Mouse (Mus musculus) fat pad, adult 2 months (tissue): ENCODE results near the gene Spire2.

Experiments
- DNase-seq: peaks from one replicate; pipeline ENCODE4 v3.0.0-alpha.2; 2011; ENCODE audit warnings: low read depth, low spot score; ENCODE audit errors: extremely low read depth

The Spire2 gene

DNA sequence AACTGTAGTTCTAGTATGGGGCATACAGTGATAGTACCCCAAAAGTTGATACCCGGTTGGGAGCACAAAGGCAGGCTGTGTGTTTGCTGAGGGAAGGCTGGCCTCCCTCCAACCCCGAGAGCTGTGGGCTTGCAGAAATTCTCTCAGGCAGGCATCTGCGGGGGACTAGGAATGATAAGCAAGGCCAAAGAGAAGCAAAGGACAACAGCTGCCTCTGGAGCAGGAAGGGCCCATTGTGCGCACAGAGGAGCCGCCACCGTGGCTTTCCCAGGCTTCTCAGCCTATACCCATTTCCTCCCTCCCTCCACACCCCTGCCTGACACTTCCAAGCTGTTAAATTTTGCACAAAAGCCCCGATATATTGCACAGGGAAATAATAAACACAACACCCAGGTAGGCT lies 1.4 kb downstream of the Spire2 start:
- no peak for DNase-seq

DNA sequence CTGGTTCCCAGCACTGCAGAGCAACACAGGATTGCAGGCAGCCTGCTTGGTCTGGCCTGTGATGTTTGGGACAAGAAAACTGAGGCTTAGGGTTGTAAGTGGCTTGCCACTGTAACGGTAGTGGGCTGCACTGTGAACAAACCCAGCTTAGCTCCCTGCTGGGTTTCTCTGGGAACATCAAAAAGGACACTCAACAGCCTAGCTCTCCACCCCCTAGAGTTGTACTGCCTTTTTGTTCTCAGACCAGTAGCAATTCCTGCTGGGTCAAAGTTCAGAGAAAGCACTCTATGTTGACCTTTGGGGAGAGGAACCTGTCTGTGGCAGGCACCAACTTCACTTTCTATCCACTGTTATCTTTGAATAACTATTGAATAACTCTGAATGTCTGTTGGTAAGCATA lies 2.0 kb downstream of the Spire2 start:
- no peak for DNase-seq

DNA sequence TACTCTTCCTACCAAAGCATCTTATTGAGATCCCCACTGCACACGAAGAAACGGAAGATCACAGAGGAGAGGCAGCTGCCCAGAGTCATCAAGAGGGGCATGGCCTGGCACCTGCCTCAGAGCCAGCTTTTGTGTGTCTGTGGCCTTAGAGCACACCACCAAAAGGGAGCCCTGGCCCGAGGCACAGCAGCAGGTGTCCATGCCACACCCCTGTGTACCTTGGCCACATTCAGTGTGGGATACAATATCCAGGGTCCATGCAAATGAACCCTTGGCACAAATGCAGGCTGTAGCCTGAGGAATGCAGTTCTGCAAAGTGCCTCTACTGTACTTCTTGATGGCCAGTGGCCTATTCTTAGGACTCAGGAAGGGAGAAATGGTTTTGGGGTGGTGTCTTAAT lies 5.0 kb downstream of the Spire2 start:
- DNase-seq, result no peak

DNA sequence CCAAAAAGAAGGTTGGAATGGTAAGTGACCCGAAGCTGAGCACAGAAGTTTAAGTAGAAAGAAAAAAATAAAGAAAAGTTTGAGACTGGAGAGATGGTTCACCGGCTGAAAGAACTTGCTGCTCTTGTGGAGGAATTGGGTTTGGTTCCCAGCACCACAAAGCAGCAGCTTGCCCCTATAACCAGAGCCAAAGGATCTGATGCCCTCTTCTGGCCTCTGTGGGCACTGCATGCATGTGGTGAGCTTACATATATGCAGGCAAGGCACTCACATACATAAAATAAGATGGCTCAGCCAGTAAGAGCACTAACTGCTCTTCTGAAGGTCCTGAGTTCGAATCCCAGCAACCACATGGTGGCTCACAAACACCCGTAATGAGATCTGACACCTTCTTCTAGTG lies 7.6 kb downstream of the Spire2 start:
- no peak for DNase-seq

DNA sequence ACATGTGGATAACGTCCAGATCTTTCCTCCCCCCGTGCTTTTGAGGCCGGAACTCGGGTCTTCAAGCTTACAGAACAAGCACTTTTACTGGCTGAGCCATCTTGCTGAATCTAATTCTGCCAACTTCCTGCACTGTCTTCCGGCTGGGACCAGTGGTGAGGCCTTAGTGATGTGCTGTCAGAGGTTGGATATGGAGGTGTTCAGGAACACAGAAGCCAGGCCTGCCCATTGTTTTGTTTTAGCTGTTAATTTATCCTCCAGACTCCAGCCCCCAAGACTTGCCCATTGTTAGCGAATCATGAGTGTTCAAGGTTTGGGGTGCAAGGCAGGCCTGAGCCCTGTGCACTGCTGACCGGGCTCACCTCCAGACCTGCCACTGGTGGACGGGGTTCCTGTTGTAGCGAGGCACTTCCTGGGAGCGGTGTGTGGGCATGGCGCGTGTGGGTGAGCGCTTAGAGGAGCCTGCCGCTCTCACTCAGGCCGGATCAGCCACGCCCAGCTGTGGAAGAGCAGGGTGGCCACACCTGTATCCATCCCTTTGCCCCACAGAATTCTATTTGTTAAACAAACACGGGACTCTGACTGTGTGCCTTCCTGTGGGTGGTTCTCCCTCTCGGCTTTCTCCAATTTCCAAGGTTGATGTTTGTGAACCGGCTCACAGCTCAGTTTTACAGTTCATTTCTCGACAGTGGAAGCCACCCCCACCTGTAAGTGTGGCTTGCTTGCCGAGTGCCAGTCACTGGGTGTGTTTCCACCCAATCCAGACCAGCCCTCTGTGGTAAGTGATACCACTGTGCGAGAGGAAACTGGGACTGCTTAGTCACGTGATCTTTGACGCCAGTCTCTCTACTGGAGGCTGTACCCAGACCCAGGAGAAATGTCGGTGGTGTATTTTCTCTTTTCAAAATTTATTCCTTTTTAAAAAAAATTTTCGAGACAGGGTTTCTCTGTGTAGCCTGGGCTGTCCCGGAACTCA lies 8.8 kb downstream of the Spire2 start:
- DNase-seq, result no peak

DNA sequence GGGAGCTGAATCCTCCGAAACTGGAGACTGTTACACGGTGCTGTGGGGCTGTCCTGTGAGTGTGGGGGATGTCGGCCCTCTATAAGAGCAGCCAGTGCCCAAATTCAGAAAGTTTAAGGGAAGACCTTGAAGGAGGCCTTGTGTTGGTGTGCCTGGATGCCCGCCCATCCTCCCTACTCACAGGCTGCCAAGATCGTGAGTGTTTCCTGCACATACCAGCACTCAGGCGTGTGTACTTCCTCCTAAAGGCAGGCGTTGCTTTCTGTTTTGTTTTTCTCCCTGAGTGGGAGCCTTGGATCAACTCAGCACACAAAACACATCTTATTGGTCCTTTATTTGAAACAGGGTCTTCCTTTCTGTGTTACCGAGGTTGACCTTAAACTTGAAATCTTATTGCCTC lies 9.7 kb downstream of the Spire2 start:
- DNase-seq, result no peak

DNA sequence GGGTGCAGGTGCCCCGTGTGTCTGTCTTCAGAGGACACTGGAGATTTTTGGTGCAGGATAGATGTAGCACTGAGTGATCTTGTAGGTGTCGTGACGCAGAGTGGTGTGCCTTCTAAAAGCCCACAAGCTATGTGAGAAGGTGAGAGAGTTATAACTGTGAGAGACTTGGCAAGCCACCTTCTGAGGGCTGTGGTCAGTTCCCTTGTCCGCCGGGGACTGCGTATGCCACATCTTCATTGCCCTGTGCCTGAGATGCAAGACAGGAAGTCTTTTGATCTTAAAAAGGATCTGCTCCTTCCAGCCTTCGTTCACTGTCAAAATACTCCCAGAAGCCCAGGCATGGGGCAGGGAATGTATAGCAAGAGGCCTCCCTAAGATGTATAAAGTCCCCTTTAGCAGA lies 10.4 kb downstream of the Spire2 start:
- DNase-seq, result no peak

DNA sequence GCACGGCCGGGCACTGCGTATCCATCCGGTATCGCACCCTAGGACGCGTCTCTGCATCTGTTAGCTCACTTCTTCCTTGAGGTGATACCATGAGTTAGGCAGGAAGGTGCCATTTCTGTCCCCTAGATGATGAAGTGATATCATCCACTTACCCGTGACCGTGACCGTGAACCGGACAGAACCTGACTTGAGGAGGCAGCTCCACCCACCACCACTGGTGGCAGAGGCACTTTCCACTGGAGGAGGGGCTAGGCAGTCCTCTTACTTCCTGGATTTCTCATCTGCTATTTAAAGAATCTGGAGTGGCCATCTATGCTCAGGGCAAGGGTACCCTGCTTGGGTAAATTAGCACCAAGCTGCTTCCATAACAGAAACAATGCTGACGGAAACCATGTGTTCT lies 10.9 kb downstream of the Spire2 start:
- DNase-seq, result no peak

DNA sequence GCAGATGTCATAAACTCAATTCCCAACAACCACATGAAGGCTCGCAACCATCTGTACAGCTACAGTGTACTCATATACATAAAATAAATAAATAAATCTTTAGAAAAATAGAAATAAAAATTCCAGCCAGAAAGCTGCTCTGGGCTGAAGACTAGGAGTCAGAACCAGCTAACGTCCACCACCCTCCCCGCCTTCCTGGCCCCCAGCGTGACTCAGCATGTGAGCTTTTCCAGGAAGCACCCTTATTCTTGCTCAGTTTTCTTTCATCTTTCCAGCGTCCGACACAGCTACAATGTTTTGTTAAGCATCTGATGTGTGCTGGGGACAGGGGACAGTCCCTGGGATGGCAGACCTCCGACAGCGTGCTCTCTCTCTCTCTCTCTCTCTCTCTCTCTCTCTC lies 12.6 kb downstream of the Spire2 start:
- DNase-seq, result no peak

DNA sequence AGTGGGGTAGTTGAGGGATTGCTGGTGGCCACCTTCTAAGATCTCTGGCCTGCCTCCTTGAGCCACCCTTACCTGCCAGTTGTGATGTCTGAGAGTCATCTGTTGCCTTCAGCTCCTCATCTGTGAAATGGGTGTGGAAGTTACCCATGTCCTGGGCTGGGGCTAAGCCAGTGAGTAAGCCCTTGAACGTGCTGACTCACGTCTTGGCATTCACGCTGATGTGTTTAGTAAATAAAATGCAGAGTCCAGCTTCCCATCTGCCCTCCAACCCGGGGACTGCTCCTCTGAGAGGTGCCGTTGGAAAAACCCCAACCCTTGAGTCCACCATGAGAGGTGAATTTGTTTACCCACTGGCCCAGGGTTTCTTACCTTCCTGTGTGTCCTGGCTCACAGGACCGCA lies 13.3 kb downstream of the Spire2 start:
- no peak for DNase-seq

DNA sequence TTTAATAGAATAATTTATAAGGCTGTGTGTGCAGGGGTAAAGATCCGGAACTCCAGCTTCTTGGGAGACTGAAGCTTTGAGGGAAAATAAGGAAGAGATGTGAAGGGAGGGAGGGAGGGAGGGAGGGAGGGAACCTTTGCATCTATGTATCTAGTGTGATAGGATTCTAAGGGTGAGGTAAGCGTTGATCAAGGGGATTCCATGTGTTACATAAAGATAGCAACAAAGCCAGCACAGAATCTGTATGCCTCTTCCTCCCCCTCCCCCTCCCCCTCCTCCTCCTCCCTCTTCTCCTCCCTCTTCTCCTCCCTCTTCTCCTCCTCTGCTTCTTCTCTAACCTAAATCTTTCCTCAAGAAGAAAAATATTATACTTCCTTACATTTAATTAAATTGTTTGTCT lies 14.8 kb downstream of the Spire2 start:
- no peak for DNase-seq

DNA sequence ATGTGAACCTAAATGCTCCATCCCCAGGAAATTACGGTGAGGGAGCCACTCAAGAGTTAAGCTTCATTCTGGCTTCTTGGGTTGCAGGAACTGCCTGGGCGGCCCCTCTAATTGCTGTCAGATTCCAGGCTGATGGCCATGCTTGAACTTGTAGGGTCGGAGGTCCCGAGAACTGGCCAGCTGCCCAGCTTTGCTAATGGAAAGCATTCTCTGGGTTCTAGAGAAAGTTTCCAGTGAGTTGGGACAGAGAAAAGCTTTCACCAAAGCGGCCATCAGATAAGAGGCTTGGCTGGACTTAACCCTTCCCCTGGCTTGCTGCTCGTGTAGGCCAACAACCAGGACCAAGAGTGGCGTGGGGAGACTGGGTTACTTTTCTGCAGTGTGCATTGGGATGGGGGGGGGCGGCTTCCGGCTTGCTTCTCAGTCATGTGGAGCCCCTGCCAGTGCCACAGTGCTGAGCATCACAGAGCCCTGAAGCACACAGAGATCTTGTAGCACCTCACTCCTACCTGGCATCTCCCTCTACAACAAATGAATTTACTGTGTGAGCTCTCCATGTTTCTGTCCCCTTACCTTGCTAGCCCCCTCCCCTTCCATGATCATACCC lies 15.8 kb downstream of the Spire2 start:
- no peak for DNase-seq

DNA sequence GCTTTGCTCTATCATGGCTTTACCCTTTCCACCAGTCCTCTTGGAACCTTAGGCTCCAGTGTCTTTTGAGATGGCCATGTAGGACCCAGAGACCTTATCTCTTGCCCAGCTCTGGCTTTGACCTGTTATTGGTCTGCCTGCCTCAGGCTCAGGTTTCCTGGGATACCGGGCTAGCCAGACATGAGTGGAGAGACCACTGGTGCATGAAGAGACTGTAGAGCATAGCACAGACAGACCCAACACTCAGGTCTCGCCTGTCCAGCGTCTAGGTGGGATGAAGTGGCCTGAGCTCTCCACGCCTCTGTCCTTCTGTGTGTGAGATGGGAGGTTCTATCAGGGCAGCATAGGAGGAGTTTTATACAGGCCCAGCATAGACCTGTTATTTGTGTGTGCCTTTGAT lies 16.6 kb downstream of the Spire2 start:
- DNase-seq, result no peak

DNA sequence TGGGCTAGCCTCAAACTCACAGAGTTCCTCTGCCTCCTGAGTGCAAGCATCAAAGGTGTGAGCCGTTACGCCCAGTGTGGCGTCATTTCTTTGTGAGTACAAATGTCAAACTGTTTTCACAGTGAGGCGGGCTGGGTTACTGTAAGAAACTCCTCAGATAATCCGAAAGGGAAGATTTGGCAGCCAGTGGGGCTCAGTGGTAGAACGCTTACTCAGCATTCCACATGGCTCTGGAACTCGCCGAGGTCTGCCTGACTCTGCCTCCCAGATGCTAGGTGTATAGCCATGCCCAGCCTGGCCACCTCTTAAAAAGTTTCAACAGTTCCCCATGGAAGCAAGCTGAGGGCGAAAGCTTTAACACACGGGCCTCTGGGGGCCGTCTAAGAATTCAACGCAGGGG lies 19.6 kb downstream of the Spire2 start:
- no peak for DNase-seq

DNA sequence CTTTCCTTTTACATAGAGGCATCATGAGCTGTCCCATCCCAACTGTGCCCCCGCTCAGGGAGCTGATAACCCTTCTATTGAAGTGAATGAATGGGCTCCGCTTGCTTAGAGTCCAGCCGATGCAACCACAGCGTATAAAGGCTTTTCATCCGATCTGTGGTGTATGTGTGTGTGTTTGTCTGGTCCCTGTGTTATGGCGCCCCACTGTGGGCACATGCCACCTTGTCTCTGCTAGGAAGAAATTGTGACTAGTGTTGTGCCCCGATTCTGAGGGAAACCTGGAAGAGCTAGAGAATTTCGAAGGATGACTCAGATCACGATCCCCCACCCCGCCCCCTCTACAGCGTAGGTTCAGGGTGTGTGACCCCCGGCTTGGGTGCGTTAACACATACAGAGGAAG lies 20.3 kb downstream of the Spire2 start:
- DNase-seq, result no peak

DNA sequence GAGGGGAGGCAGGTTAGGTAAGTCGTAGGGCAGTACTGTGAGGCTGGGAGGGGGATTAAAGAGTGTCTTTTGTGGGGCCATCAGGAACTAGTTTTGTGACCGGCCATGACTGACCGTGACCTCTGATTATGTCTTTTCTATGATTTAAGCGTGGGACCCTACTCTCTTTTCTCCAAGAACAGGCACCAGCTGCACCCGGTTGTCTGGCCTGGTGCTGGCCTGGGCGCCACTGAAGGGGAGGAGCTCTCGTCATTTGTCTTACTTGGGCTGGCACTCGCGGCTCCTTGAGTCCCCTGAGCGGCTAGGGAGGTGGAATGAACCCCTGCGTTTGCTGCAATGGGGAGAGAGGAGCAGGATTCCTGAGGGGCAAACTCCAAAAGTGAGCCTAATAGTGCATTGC lies 20.7 kb downstream of the Spire2 start:
- DNase-seq, result no peak

DNA sequence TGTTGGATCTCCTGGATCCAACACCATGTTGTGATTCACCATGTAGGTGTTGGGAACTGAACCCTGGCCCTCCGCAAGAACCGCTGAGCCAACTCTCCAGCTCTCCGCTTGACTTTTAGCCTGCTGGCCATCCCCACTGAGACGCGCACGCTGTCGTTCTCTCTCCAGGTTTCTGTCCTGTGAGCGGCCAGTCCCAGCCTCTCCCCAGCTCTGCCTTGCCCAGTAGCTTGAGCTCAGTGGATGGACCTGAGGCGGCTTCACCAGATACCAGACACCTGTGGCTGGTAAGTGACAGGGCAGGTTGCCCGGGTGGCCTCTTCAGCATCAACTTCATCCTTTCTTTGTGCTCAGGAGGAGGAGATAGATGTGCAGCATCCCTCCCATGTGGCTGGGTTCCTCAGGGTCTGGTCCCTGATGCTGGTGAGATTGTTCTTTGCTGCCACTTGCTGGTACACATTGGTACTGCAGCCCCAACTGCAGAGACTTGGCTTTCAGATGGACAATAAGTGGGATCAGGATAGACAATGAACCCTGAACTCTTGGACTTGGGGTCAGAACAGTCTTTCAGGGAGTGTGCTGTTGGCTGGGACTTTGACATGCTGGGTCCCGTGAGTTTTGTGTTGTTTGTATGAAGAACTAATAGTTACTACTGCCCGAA lies 28.7 kb downstream of the Spire2 start:
- no peak for DNase-seq

DNA sequence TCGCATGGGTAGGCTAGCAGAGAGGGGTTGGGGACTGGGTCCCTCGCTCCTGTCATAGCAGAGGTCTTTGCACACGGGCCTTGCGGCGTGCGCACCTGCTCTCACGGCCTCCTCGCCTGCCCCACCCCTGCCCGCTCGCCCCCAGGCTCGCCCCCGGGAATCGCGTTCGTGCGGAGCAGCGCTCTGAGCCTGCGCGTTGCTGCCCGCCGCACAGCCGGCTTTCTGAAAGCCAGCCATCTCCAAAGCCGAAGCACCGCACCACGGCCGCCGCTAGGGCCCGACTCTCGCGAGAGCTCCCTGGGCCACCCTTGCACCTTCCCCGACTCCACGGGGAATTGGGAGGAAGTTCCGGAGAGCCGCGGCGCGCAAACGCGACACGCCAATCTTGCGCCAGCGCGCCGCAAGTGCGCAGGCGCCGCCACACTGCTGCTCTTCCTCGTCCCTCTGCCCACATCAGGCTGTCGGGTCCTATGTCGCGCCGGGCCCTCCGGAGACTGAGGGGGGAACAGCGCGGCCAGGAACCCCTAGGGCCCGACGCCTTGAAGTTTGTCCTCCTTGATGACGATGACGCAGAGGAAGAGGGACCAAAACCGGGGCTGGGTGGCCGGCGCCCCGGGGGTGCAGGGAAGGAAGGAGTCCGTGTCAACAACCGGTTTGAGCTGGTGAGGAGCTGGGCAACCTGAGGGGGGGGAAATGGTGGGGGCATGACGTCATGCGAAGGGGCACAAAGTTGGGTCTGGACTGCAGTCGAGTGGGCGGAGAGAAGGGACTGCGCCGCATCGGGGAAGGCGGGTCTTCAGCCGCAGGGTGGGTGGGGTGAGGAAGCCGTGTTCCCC lies 41.1 kb downstream of the Spire2 start, which contains the start of gene Tcf25:
Gene Tcf25 (plus strand): TSS at position 351 of the 836 bp plus-strand sequence.
- no peak for DNase-seq

DNA sequence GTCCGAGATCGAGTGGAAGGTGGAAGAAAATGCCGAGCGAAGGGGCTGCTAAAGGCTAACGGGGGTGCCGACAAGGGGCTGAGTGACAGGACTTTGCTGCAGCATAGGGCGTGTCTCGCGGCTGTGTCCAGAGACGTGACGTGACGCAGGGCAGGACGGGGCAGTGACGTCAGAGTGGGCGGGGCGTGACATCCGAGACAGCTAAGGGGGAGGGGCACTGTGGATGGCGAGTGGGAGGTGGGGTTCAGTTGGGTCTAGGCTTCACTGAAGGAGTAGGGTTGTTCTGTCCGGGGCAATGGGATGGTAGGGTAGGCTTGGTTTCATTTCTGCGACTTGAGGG lies 41.7 kb downstream of the Spire2 start:
- DNase-seq, result no peak

DNA sequence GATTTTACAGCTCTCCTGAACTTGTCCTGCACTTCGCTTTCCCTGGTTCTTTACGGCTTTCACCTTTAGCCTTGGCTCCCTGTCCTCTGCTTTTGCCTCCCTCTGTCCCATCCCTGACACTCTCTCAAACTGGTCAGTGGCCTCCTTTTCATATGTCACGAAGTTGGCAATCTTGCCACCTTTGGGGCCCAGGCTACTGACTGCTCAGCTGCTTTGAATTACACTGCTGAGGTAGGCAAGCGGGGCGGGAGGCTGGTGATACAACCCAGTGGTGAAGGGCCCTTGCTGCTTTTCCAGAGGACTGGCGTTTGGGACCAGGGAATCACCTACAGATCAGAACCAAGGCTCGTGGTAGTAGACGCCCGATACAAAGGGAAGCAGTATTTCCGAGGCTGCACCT lies 43.2 kb downstream of the Spire2 start:
- DNase-seq, result no peak

DNA sequence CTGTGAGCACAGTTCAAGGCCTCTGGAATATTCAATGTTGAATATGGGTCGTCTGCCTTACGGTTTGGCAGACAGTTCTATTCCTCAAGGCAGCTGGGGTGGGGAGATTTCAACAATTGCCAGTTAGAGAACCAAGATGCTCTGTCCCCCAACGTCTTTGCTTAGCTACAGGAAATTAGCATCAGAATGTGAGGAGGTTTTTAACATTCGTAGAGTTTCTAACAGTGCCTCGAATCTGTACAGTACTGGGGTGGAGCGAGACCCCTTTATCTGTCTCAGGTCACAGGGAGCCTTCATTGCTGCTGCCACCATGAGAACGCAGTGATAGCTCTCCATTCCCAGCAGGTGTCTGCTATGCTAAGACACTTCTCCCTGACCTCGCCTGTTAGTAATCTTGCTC lies 43.6 kb downstream of the Spire2 start:
- no peak for DNase-seq
